Mouse (Mus musculus) CD4-positive, CD25-positive, alpha-beta regulatory T cell, adult 9 weeks (primary cell): ENCODE data around the gene Alox5ap. TPM values are rescaled to one million over a fixed set of nuclear protein-coding genes. Genes with fewer than 3 reads are reported as not detected.

ENCODE experiments used
- polyA plus RNA-seq: library from polyadenylated mRNA; unstranded; fragments of 100-300 nt; shearing (Covaris generic); gene quantifications from one replicate; pipeline ENCODE4 v1.2.1, GENCODE M21; 2017

The Alox5ap gene
- polyA plus RNA-seq, result 1.4 TPM

DNA sequence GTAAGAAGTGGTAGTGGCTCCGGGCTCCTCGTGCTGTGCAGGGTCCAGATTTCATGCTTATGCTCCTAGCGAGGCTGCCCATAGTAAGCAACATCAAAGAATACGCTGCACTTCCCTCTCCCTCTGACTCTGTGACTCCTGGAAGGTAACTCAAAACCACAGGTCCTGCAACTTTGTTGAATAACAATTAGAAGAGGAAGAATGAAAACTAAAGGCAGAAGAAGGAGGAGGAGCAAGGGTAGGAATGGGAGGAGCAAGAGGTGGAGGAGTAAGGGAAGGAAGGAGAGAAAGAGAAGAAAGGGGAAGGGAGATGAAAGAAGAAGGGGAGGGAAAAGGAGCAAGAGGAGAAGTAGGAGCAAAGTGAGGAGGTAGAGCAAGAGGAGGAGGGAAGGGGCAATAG, at the start of gene Alox5ap:
TSS of gene Alox5ap (plus strand) at position 363 of the 400 bp plus-strand sequence.

Other genes starting within 250 kb of the Alox5ap start
- 62.8 TPM for gene Uspl1, start 80.4 kb upstream of the Alox5ap start, polyA plus RNA-seq
- 230 TPM for gene Hmgb1, start 80.3 kb upstream of the Alox5ap start, polyA plus RNA-seq
- gene Medag, start 147.0 kb downstream of the Alox5ap start, polyA plus RNA-seq, result 2.3 TPM
- gene Tex26, start 174.9 kb downstream of the Alox5ap start, polyA plus RNA-seq, result 0.46 TPM